Mouse (Mus musculus) embryonic facial prominence, embryonic 15.5 days (tissue): ENCODE measurements around the gene Slc9a7. TPM values are rescaled to one million over a fixed set of nuclear protein-coding genes. Genes with fewer than 3 reads are reported as not detected.

ENCODE experiments used
- ATAC-seq: fragments of 200-750 bp; cut with Nextera tagmentation; 2 replicates; pipeline ENCODE4 v1.8.0; 2017; ENCODE audit warnings: low read depth, moderate TSS enrichment; ENCODE audit not compliant: insufficient number of reproducible peaks, low FRiP score, low TSS enrichment
- H3K27ac ChIP-seq: fragments of 300-500 bp; sonication (generic); replicated peaks from 2 replicates; pipeline ENCODE4 v1.5.1; 2015; ENCODE audit warnings: mild to moderate bottlenecking, inconsistent platforms
- H3K27me3 ChIP-seq: fragments of 300-500 bp; sonication (generic); 2 replicates; pipeline ENCODE4 v1.6.1; 2015; ENCODE audit warnings: inconsistent platforms
- H3K36me3 ChIP-seq: fragments of 300-500 bp; sonication (generic); 2 replicates; pipeline ENCODE4 v1.6.1; 2015; ENCODE audit warnings: mild to moderate bottlenecking, inconsistent platforms
- H3K4me1 ChIP-seq: fragments of 300-500 bp; sonication (generic); 2 replicates; pipeline ENCODE4 v1.6.1; 2015; ENCODE audit warnings: inconsistent platforms
- H3K4me2 ChIP-seq: fragments of 300-500 bp; sonication (generic); replicated peaks from 2 replicates; pipeline ENCODE4 v1.6.1; 2015; ENCODE audit warnings: mild to moderate bottlenecking, inconsistent platforms
- H3K4me3 ChIP-seq: fragments of 300-500 bp; sonication (generic); replicated peaks from 2 replicates; pipeline ENCODE4 v1.5.1; 2015; ENCODE audit warnings: mild to moderate bottlenecking, inconsistent platforms
- H3K9ac ChIP-seq: fragments of 300-500 bp; sonication (generic); 2 replicates; pipeline ENCODE4 v1.6.1; 2015; ENCODE audit warnings: inconsistent platforms
- H3K9me3 ChIP-seq: fragments of 300-500 bp; sonication (generic); replicated peaks from 2 replicates; pipeline ENCODE4 v1.6.1; 2016; ENCODE audit warnings: inconsistent platforms
- WGBS: fragments of 180-500 bp; shearing (Covaris S2); methylation state at CpG from one replicate; pipeline ENCODE4 v1.1.7; 2015; 5-methylcytosine and 5-hydroxymethylcytosine counted together
- polyA plus RNA-seq: library from polyadenylated mRNA; unstranded; fragments of >200 nt; fragmentation: Nextera tagmentation; extraction: Ambion mirVana; gene quantifications from 2 replicates; pipeline ENCODE4 v1.2.1, GENCODE M21; 2015

Gene Slc9a7
- 1.5 and 2.6 TPM in 2 replicates for polyA plus RNA-seq

GRCm38 (mm10) chrX:20291282-20292039 is at the start of gene Slc9a7:
Slc9a7 (minus strand) TSS chrX:20291807.
- Histone ChIP-seq H3K27me3 (no peaks in the 10 kb centered on the region), H3K4me2 (peak within 1 kb of the TSS; percentile 82), H3K4me1 (no peaks in the 10 kb centered on the region), H3K4me3 (peak within 1 kb of the TSS; percentile 55), H3K9ac (no peak within 1 kb of the TSS), H3K9me3 (no peaks in the 10 kb centered on the region), H3K27ac (no peak within 1 kb of the TSS), H3K36me3 (no peaks in the 10 kb centered on the region)
- WGBS = 14% methylated on average over 36 of the region's 65 CpGs
- ATAC-seq = peak; percentile 75

- H3K9ac ChIP-seq = no peak overlapping the region
- no peak overlapping the region for H3K27ac ChIP-seq
- no peaks in the 10 kb centered on the region for H3K9me3 ChIP-seq
- no peak overlapping the region for H3K4me2 ChIP-seq
- 20% methylated on average over 2 of the region's 2 CpGs for WGBS
- no peak overlapping the region for H3K4me3 ChIP-seq
- ATAC-seq = no peak
- H3K27me3 ChIP-seq = no peaks in the 10 kb centered on the region
- H3K4me1 ChIP-seq = no peaks in the 10 kb centered on the region
- no peaks in the 10 kb centered on the region for H3K36me3 ChIP-seq
Measured at GRCm38 (mm10) chrX:20335722-20336121, 44.1 kb upstream of the Slc9a7 start.

DNA sequence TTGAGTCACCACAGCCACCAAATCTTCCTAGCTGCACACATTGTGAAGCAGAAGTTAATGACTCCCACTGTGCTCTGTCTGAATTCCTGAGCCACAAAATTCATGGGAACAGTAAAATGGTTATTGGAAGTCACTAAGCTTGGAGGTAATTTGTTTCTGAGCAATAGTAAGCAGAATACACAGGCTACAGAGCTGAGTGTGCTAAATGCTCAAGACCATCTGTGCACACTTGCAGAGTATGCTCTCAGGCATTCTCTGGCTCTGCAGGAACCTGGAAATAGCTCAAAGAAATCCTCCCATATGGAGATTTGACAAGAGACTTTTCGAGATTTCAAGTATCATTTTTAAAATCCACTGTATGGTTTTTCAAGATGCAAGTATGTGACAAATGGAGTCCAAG is 41.1 kb upstream of the Slc9a7 start:
- no peaks in the 10 kb centered on the region for H3K27me3 ChIP-seq
- no peaks in the 10 kb centered on the region for H3K9me3 ChIP-seq
- H3K27ac ChIP-seq = no peak overlapping the region
- no peak overlapping the region for H3K4me2 ChIP-seq
- no peak for ATAC-seq
- no peaks in the 10 kb centered on the region for H3K4me1 ChIP-seq
- no peak overlapping the region for H3K9ac ChIP-seq
- H3K4me3 ChIP-seq = no peak overlapping the region
- WGBS = 41% methylated on average over 1 of the region's 1 CpGs
- H3K36me3 ChIP-seq = no peaks in the 10 kb centered on the region

GRCm38 (mm10) chrX:20307215-20307614 is 15.6 kb upstream of the Slc9a7 start:
- Histone ChIP-seq H3K27me3 (no peaks in the 10 kb centered on the region), H3K4me3 (no peak overlapping the region), H3K4me1 (no peaks in the 10 kb centered on the region), H3K9me3 (no peaks in the 10 kb centered on the region), H3K4me2 (no peak overlapping the region), H3K36me3 (no peaks in the 10 kb centered on the region), H3K9ac (no peak overlapping the region), H3K27ac (no peak overlapping the region)
- 36% methylated on average over 3 of the region's 3 CpGs for WGBS
- ATAC-seq = no peak

DNA sequence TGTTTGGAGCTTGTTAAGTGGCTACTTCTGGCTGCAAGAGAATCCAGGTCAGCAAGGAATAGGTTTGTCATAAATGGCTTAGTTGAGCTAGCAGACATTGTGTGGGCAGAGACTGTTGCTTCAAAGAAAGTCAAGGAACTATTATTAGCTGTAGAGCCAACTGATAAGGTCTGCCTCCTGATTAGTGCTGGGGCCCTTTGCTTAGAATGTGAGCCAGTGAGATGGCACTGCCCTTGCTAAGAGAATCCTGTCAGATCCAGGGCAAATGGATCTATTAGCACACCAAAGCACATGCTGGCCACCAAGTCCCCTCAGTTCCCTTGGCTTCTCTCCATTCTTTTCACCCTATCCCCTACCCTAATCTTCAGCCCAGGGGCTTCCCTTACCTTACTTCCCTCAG is 14.3 kb upstream of the Slc9a7 start:
- Histone ChIP-seq H3K4me3 (no peak overlapping the region), H3K36me3 (no peaks in the 10 kb centered on the region), H3K4me1 (no peaks in the 10 kb centered on the region), H3K27me3 (no peaks in the 10 kb centered on the region), H3K9me3 (no peaks in the 10 kb centered on the region), H3K4me2 (no peak overlapping the region), H3K27ac (no peak overlapping the region), H3K9ac (no peak overlapping the region)
- ATAC-seq = no peak

DNA sequence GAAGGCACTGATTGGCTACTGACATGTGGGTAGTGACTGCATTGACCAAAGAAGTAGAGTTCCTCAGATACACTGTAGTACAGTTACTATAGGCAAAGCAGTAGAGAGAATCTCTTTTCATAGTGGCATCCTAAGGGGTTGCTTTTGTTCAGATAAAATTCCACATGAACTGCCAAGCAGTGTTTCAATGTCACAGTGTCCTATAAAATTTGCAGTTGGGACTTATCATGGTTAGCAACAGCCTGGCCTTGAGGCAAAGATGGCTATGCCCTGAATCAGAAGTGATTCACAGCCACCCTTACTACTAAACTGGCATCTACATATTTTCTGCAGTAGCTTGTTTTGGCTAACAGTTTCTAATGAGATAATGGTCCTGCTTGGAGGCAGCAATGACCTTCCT is 11.7 kb upstream of the Slc9a7 start:
- no peaks in the 10 kb centered on the region for H3K4me1 ChIP-seq
- ATAC-seq = no peak
- H3K4me2 ChIP-seq = no peak overlapping the region
- H3K36me3 ChIP-seq = no peaks in the 10 kb centered on the region
- H3K27ac ChIP-seq = no peak overlapping the region
- H3K9ac ChIP-seq = no peak overlapping the region
- H3K27me3 ChIP-seq = no peaks in the 10 kb centered on the region
- no peaks in the 10 kb centered on the region for H3K9me3 ChIP-seq
- H3K4me3 ChIP-seq = no peak overlapping the region

DNA sequence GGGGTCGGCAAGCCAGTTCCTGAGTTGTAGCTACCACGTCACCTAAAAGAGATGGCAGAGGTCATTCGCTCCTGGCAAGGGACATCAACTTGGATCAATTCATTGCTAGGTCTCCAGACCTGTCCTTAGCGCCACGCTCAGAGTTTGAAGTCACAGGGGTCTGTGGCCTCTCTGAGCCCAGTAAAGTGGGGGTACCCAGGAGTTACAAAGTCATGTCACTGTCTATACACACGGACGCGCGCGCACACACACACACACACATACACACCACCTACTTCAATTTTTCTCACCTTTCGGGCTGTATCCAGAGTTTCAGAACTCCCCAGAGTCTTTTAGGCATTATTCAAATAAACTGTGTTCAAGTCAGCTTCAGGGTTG is 422 bp upstream of the Slc9a7 start:
- no peaks in the 10 kb centered on the region for H3K4me1 ChIP-seq
- WGBS = 35% methylated on average over 11 of the region's 11 CpGs
- H3K4me2 ChIP-seq = peak overlapping the region; percentile 82
- no peaks in the 10 kb centered on the region for H3K27me3 ChIP-seq
- H3K4me3 ChIP-seq = peak overlapping the region; percentile 55
- no peak for ATAC-seq
- H3K36me3 ChIP-seq = no peaks in the 10 kb centered on the region
- H3K9ac ChIP-seq = no peak overlapping the region
- no peaks in the 10 kb centered on the region for H3K9me3 ChIP-seq
- H3K27ac ChIP-seq = no peak overlapping the region

DNA sequence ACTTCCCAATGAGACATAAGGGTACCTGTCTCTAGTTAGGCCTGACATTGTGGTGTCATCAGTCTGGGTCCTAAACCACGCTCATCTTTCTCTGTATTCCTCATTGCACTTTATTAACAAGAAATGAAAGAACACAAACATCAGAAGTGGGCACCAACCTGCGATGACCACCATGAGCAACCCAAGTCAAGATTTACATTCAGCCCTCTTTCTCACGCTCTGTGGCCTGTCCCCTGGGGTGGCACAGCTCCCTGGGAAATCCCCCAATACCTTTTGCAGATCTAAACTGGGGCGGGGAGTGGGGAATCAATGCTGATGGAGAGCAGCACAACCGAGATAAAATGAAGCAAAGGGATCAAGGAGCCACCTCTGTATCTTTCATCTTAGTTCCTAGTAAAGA is 892 bp downstream of the Slc9a7 start:
- Histone ChIP-seq H3K27me3 (no peaks in the 10 kb centered on the region), H3K9me3 (no peaks in the 10 kb centered on the region), H3K4me2 (peak overlapping the region; percentile 82), H3K27ac (no peak overlapping the region), H3K4me1 (no peaks in the 10 kb centered on the region), H3K36me3 (no peaks in the 10 kb centered on the region), H3K4me3 (peak overlapping the region; percentile 55), H3K9ac (no peak overlapping the region)
- ATAC-seq = no peak
- WGBS = 21% methylated on average over 5 of the region's 5 CpGs

GRCm38 (mm10) chrX:20288674-20289073 is 2.9 kb downstream of the Slc9a7 start:
- H3K27me3 ChIP-seq = no peaks in the 10 kb centered on the region
- no peak overlapping the region for H3K27ac ChIP-seq
- no peaks in the 10 kb centered on the region for H3K9me3 ChIP-seq
- H3K9ac ChIP-seq = no peak overlapping the region
- no peak overlapping the region for H3K4me3 ChIP-seq
- H3K4me1 ChIP-seq = no peaks in the 10 kb centered on the region
- ATAC-seq = no peak
- H3K36me3 ChIP-seq = no peaks in the 10 kb centered on the region
- 81% methylated on average over 3 of the region's 3 CpGs for WGBS
- H3K4me2 ChIP-seq = no peak overlapping the region

- Histone ChIP-seq H3K36me3 (no peaks in the 10 kb centered on the region), H3K4me1 (no peaks in the 10 kb centered on the region), H3K9me3 (no peaks in the 10 kb centered on the region), H3K4me3 (no peak overlapping the region), H3K9ac (no peak overlapping the region), H3K27me3 (no peaks in the 10 kb centered on the region), H3K4me2 (no peak overlapping the region), H3K27ac (no peak overlapping the region)
- ATAC-seq = no peak
- 60% methylated on average over 2 of the region's 2 CpGs for WGBS
Measured at GRCm38 (mm10) chrX:20286254-20286653, 5.4 kb downstream of the Slc9a7 start.

- 68% methylated on average over 6 of the region's 6 CpGs for WGBS
- Histone ChIP-seq H3K9ac (no peak overlapping the region), H3K4me3 (no peak overlapping the region), H3K4me2 (no peak overlapping the region), H3K4me1 (no peaks in the 10 kb centered on the region), H3K27me3 (no peaks in the 10 kb centered on the region), H3K9me3 (no peaks in the 10 kb centered on the region), H3K36me3 (no peaks in the 10 kb centered on the region), H3K27ac (no peak overlapping the region)
- no peak for ATAC-seq
Measured at GRCm38 (mm10) chrX:20279424-20279823, 12.2 kb downstream of the Slc9a7 start.

GRCm38 (mm10) chrX:20273854-20274253 is 17.8 kb downstream of the Slc9a7 start:
- Histone ChIP-seq H3K4me1 (no peaks in the 10 kb centered on the region), H3K9ac (no peak overlapping the region), H3K4me2 (no peak overlapping the region), H3K36me3 (no peaks in the 10 kb centered on the region), H3K4me3 (no peak overlapping the region), H3K27me3 (no peaks in the 10 kb centered on the region), H3K27ac (no peak overlapping the region), H3K9me3 (no peaks in the 10 kb centered on the region)
- ATAC-seq = no peak
